Mouse (Mus musculus) hindbrain, embryonic 12.5 days (tissue): ENCODE measurements around the gene Olfr1404. TPM values are rescaled to one million over a fixed set of nuclear protein-coding genes. Genes with fewer than 3 reads are reported as not detected.

ENCODE experiments used
- polyA plus RNA-seq: library from polyadenylated mRNA; unstranded; fragments of >200 nt; fragmentation: Nextera tagmentation; extraction: Ambion mirVana; gene quantifications from 2 replicates; pipeline ENCODE4 v1.2.1, GENCODE M21; 2016

Olfr1404 gene
- polyA plus RNA-seq, 1 experiment from 2014 or later, result not detected

Other genes with a start within 250 kb of the Olfr1404 start
- not detected in 2 replicates for gene Olfr1408, start 75.0 kb upstream of the Olfr1404 start, polyA plus RNA-seq
- gene Olfr1406, start 21.8 kb upstream of the Olfr1404 start, polyA plus RNA-seq, result not detected in 2 replicates
- not detected in 2 replicates for gene Olfr218, start 14.6 kb upstream of the Olfr1404 start, polyA plus RNA-seq
- not detected in 2 replicates for gene Fcer1a, start 14.8 kb downstream of the Olfr1404 start, polyA plus RNA-seq
- not detected in 2 replicates for gene Olfr418, start 53.6 kb downstream of the Olfr1404 start, polyA plus RNA-seq
- gene Mptx2, start 65.4 kb downstream of the Olfr1404 start, polyA plus RNA-seq, result not detected in 2 replicates
- gene Ackr1, start 121.4 kb downstream of the Olfr1404 start, polyA plus RNA-seq, result 7.8 and 9.3 TPM in 2 replicates
- gene Aim2, start 138.5 kb downstream of the Olfr1404 start, polyA plus RNA-seq, result 3.2 and 3.9 TPM in 2 replicates
- gene Cadm3, start 155.3 kb downstream of the Olfr1404 start, polyA plus RNA-seq, result 20.1 and 25.7 TPM in 2 replicates